Mouse (Mus musculus) neutrophil, adult 5-6 weeks (primary cell): ENCODE measurements around the gene Axin2. TPM values are rescaled to one million over a fixed set of nuclear protein-coding genes. Genes with fewer than 3 reads are reported as not detected.

ENCODE experiments used
- ATAC-seq: fragments of 151-379, 151-347 bp; 2 replicates; pipeline ENCODE4 v1.8.0; 2017; ENCODE audit warnings: mild to moderate bottlenecking, moderate TSS enrichment; ENCODE audit not compliant: insufficient number of reproducible peaks, poor library complexity, low FRiP score, severe bottlenecking; ENCODE audit errors: extremely low read depth
- total RNA-seq: library from RNA; stranded (forward); fragments of 200-1000 nt; gene quantifications from 2 replicates; pipeline ENCODE4 v1.2.3, GENCODE M21; 2017

Axin2 gene
- total RNA-seq, 1 experiment from 2014 or later, result 5.0 TPM

DNA sequence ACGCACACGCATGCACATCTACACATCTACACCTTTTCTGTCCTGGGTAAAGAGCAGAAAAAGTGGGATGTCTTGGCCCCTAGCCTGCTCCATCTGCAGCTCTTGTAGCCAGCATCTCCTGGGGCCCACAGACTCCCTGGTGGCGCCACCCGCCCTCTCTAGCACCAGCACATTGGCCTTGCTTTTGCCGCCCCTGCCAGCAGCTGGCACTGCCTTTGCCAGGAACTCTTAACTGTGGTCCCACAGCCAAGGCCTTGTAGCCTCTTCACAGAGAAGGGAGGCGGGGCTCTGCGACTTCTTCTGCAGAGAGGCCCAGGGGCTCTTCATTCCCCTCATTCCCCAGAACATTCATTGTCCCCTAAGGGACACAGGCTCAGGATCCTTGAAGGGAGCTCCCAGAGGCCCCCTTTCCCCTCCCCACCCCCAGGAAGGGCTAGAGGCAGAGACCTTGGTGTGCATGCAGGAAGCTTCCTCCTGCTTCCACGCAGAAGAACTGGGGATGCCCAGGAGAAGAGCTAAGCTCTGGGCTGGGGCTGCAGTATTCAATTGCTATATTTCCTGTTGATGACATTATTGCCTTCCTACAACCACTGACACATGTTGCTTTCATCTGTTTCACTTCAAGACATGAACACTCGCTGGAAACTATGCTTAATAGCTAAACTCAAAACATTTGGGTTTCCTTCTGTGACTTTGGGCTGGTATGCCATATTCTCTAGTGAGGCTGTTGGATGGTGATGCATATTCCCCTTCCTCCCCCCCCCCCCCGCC, 19.2 kb upstream of the Axin2 start:
- no peak for ATAC-seq

DNA sequence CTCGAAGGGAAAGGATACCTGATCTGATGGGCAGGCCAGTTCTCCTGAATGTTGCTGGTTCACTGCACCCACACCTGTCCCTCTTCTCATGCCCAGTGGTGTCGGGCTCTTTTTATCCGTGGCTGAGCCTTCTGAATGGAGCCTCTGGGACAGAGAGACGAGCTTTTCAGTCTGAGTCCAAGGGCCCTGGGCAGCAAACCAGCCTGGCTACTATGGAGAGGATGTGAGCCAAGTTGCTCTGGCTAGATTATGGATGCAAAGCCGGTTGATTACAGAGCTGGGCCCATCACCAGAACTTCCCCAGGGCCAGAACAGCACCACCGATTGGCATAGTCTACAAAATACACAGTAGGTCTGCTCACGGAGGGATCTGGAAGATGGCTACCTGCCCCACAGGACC, 18.5 kb upstream of the Axin2 start:
- ATAC-seq, result no peak

DNA sequence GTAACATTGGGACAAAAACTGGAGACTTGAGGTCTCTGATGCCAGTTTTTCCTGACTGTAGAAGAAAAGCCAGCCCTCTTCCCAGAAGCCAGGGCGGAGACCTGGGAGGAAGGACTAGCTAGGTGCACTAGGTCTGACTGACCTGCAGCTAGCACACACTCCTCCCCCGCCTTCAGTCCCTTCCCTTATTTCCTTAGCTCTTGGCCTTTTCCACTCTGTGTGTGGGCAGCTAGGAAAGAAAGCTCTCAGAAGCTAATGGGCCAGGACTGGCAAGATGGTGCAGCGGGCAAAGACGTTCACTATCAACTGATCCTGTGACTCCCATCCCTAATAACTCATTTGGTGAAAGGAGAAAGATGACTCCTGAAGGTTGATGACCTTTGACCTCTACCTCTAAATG, 17.8 kb upstream of the Axin2 start:
- ATAC-seq, result no peak

DNA sequence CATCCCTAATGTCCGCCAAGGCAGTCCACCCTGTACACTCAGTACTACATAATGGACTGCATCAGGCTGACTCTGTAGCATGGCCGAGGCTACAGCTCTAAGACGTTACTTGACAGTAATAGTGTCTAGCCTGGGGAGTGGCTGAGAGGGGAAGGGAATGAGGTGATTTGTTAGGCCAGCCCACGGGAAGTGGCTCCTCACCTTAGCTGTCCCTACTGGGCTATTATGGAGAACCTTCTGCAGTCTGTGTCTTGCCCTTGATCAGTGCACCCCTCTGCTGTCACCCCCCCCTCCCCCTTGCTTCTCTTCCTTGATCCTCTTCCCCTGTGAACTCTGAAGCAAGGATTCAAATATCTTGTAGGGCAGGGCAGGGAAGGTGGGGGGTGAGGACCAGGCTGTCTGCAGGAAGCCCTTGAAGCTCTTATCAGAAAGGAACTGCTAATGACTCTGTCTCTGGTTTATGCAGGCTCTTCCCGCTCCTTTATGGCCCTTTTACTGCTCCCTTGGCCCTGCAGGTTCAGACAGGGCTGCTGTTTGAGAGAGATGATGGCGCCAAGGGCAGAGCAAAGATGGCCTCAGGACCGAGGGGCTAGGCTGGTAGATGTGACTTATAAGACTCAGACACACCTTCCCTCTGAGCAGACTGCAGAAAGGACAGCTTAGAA, 13.4 kb upstream of the Axin2 start:
- no peak for ATAC-seq

DNA sequence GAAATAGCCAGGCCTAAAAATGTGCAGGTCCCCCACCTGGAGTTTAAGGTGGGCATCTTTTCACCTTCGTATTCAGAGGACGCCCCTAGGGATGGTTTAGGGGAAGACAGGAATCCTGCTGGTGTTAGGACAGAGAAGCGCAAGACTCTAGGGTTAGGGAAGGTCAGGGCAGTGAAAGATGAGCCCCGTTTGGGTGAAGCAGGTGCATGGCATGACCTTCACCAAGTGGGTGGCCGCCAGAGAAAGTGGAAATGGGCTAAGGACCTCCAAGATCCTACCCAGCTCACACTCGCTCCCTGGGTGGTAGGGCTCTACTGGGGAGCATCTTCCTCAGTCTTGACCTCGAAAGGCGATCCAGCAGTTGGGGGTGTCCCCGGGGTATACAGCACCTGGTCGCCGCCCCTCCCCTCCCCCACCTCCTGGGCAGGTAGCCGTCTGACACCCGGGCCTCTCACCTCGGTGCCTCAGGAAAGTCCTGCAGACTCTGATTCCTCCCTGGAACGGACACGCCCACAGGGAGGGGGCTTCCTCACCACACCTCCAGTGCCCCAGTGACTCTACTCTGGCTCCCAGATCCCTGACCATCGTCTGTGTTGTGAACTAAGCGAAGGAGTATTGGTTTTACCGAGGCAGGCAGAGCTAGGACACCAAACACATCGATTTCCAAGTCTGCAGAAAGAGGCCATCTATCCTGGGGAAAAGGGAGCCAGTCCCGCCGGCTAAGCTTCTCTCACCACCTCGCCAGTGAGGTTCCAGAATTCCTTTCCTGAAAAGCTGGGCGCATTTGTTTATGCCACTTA, 10.6 kb upstream of the Axin2 start:
- no peak for ATAC-seq

DNA sequence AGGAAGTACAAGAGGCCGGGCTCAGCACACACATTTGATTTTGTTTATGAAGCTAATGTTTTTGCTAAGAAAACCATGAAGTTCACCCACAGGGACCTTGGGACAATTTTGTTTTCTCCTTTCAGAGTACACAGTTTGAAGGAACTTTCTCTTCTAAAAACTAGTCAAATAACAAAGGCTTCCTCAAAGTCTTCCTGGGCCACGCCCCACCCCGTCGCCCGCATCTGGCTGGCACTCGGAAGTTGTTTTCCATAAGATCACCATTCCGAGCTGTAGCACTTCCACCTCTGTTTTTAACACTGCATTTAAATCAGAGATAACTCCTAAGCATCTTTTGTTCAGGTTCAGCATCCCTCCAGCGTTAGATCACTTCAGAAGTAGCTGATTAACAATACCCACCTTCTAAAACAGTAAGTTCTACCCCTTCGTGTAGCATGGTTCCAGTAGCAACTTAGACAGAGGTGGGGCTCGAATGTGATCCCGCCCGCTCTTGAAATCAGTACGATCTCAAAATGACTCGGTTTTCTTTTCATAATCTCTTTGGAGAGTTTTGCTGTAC, 9.7 kb upstream of the Axin2 start:
- no peak for ATAC-seq

DNA sequence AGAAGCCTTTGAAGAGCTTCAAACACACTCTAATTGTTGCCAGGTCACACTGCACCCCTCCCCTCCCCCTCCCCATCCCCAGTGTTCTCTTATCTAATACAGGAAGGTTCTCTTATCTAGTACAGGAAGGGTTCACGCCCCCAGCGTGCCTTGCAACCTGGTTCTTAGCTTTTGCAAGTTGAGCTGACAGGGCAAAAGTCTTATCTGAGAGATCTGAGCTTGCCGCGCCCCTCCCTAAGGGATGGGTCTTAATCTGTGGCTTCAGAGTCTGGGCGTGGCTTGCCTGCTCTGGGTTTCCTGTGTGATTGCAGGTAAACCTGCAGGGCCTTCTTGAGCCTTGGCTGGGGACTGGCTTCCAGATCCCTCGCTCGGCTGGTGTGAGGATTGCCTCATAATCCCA, 9.2 kb upstream of the Axin2 start:
- ATAC-seq, result peak; percentile 48

DNA sequence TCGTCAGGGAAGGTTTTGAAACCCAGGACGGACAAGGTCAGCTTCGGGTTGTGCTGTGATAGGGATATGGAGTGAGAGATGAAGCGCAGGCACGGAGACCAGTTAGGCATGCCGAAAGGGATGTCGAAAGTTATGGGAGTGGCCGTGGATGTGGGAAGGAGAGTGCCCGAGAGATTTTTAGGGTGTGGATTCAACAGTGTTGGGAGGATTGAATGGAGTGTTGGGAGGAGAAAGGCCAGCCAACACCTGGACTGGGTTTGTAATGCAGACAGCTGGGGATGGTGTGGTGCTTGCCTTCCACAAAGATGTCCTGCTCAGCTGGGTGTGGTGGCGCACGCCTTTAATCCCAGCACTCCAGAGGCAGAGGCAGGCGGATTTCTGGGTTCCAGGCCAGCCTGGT, 8.0 kb upstream of the Axin2 start:
- ATAC-seq, result no peak

DNA sequence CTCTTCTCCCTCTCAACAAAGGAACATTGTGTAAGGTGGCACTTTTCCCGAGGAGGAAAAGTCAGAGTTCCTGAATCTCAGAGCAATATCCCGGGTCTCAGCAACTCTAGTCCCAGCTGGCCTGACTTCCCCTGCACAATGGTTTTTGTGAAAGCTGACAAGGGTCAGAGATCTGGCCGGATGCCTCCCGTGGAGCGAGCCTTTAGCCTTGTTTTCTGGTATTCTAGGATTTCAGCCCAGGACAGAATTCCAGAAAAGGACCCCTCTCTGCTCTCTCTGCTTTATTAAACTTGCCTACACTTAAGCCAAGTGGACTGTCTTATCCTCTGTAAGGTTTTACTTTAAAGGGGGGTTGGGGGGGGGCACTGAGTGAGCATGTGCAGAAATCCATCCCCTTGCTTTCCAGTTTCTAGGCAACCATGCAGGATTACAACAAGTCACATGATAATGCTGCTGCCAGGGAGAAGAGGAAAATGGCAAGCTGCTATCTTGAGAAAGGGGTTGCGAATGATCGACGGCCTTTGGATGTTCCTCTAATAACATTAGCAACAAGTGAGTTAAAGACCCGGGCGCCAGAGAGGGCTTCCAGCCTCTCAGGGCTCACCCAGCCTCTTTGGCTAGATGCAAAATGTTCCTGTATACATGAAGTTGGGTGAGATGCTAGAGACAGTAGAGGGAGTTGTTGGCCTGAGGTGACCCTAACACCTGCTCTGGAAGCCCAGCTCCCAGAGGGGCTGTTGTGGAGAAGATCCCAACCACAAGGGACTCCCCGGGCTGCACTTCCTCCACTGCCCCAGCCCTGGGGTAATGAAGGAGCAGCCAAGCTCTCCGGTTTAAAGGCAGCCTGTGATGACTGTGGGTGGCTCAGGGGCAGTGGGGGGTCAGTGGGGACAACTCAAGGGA, 2.5 kb upstream of the Axin2 start:
- no peak for ATAC-seq

DNA sequence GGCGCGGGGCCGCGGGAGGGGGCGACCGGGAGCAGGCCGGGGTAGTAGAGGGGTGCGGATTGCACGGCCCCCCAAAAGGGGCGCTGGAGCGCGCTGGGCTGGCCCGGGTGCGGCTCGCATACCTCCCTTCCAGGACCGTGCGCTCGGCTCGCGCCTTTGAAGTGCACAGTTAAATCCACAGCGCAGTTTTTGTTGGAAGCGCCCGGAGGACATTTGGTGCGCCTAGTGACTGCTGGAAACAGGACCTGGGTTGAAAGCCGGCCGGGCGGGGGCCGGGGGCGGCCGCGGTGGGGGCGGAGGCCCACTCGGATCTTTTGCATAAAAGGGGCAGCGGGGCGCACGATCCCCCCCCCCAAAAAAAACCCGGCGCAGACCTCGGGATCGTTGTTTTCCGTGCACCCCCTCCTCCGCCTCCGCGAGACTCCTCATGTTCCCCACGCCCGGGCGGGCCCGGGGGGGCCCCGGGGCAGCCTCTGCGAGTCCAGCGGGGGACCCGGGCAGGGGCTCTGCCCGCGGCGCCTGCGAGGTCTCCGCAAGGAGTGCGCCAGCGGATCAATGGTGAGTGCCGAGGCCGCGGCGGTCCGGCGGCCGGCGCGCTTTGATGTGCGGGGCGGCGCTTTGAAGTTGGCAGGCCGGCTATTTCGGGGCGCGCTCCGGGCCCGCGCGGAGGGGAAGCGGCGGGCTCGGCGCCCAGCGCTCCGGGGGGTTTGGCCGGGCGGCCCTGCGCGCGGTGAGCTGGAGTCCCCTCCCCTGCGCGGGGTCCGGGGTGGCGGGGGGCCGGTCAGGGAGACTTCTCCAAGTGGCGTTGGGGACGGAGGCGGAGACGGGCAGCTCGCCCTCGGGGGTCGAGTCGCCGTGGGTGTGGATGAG, 722 bp downstream of the Axin2 start:
- no peak for ATAC-seq

DNA sequence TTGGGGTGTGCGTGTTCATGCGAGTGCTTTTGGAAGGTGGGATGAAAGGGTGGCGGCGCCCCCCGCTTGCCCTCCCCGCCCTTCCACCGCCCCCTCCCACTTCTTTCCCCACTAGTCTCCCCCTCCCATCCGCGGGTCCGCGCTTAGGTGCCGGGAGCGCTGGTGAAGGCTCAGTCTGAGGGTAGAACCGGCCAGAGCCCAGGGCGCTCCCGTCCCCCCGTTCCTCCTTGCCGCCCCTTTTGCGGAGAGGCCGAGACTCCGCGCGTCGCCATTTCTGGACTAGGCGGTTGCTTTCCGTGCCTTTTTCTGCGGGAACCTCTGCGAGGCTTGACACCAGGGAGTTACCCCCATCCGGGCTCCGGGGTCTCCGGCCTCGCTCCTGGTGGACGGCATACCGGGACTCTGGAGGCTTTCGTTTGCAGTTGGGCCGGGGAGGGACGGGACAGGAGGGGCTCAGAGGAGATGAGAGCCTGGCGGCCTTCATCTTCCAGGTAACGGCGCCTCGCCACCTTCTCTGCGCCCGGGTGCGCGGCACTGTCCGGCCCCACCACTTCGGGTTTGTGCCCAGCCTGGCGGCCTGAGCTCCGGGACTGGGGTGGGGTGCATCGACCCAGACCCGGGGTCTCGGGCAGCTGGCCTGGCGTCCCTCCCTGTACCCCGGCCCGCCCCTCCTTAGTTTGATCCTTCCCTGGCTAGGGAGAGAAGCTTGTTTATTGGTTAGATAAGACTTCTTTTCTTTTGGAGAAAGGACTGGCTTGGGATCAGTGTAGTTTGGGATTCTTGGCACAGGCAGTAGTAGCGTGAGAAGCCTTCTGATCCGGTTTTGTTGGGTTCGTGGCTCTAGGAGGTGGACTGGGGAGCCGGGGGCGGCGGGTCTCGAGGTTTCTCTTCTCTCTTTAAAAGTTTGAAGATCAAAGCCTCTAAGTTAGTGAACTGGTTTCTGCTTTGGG, 1.6 kb downstream of the Axin2 start:
- no peak for ATAC-seq

DNA sequence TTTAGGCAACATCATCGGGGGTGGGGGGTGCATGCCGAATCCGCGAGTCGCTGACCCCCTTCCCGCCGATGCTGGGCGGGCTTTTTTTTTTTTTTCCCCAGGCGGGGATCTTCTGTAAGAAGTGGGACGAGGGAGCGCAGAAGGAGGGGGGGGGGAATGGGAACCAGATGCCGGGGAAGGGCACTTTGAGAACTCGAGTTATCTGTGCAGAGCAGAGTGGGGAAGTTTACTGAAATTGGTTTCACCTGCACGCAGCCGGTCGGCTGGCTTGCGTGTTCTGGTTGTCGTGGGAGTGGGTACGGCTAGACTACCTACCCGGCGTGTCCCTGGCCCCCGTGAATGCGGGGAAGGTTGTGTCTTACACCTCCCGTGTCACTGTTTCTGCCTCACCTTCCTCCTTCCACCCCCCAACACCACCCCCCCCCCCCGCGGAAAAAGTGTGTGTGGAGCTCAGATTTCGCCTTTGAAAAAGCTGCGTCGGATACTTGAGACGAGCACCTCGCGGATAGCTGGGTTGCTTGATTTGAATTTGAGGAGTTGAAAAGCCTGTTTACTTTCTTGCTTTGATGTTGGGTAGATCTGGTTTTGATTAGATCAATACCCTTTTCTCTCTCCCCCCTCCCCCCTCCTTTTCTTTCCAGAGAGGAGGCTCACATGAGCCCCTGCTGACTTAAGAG, 2.5 kb downstream of the Axin2 start:
- no peak for ATAC-seq

DNA sequence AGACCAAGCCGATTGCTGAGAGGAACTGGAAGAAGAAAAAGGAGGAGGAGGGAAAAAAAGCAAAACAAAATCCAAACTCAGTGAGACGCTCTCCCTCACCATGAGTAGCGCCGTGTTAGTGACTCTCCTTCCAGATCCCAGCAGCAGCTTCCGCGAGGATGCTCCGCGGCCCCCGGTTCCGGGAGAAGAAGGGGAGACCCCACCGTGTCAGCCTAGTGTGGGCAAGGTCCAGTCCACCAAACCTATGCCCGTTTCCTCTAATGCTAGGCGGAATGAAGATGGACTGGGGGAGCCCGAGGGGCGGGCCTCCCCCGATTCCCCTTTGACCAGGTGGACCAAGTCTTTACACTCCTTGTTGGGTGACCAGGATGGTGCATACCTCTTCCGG, 3.0 kb downstream of the Axin2 start:
- no peak for ATAC-seq

DNA sequence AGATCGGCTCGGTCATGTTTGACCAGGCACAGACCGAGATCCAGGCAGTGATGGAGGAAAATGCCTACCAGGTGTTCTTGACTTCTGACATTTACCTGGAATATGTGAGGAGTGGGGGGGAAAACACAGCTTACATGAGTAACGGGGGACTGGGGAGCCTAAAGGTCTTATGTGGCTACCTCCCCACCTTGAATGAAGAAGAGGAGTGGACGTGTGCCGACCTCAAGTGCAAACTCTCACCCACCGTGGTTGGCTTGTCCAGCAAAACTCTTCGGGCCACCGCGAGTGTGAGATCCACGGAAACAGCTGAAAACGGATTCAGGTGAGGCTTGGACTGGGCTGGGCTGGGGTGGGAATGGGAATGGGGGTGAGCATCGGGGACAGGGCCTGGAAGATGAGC, 3.6 kb downstream of the Axin2 start:
- ATAC-seq, result no peak

DNA sequence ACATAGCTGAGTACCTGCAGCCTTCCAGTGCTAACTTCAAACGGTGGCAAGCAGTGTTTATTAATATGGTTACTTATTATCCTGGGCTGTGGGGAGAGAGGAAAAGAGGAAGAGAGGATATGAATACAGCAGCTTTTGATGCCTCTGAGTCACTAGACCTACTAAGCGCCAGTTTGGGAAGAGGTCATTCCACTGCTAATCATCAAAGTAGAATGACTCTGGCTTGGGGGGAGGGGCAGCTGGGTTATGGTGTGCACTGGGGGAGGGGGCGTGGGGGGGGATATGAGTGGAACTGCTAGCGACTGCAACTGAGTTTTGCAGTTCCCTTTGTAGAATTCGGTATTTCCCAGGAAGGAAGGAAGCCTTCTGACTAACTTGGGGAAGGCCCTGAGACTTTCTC, 4.2 kb downstream of the Axin2 start:
- no peak for ATAC-seq

DNA sequence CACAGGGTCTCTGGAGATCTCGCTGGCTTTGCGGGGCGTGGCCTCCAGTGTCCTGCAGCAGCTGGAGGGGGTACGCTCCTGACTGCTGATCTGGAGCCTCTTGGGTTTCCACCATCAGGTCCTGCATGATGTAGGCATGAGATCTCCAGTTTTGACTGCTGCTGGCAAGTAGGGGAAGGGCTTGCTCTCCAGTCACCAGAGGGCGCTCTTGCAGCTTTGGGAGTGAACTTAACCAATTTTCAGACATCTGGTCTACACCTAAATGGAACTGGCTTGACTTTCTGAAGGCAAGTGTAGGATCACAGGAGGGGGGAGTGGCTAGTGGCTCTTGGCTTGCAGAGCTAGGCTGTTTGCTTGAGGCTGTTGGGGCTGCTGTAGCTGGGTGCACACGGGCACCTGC, 5.1 kb downstream of the Axin2 start:
- ATAC-seq, result no peak
